Mouse (Mus musculus) cerebellum, adult 18-20 months (tissue): ENCODE results near the gene Gm49337.

Source experiments
- DNase-seq, 2 experiments: peaks; one replicate each; pipeline ENCODE4 v3.0.0; 2021

Gene Gm49337

GRCm38 (mm10) chr4:116173072-116173471, at the start of gene Gm49337, which contains the start of gene 1700042G07Rik:
TSS of gene Gm49337 (plus strand) at chr4:116173384.
TSS of gene 1700042G07Rik (plus strand) at chr4:116173372.
- DNase-seq = peak in 1 of 2 experiments; percentile 41

GRCm38 (mm10) chr4:116123602-116124519, 49.3 kb upstream of the Gm49337 start, which contains the start of the genes Rad54l and Pomgnt1:
TSS of gene Rad54l (minus strand) at chr4:116123690.
TSS of gene Pomgnt1 (plus strand) at chr4:116123840.
- DNase-seq = peak; percentile 74 to 81

GRCm38 (mm10) chr4:116125803-116126386, 47.3 kb upstream of the Gm49337 start:
- DNase-seq = no peak

- DNase-seq = no peak
These were observed 45.2 kb upstream of the Gm49337 start for GRCm38 (mm10) chr4:116127956-116128355.

- DNase-seq = no peak
These were observed 40.1 kb upstream of the Gm49337 start for GRCm38 (mm10) chr4:116133126-116133525.

GRCm38 (mm10) chr4:116134990-116135389, 38.2 kb upstream of the Gm49337 start:
- no peak for DNase-seq

- DNase-seq = no peak
These were observed 35.7 kb upstream of the Gm49337 start for GRCm38 (mm10) chr4:116137421-116137996.

- DNase-seq = no peak
These were observed 32.2 kb upstream of the Gm49337 start for GRCm38 (mm10) chr4:116140801-116141574.

GRCm38 (mm10) chr4:116141736-116142135, 31.4 kb upstream of the Gm49337 start:
- DNase-seq = no peak

GRCm38 (mm10) chr4:116142269-116142668, 30.9 kb upstream of the Gm49337 start:
- DNase-seq = no peak

- peak; percentile 93 to 96 for DNase-seq
These were observed 29.8 kb upstream of the Gm49337 start for GRCm38 (mm10) chr4:116143317-116143811.

- DNase-seq = peak; percentile 82 to 88
These were observed 29.1 kb upstream of the Gm49337 start for GRCm38 (mm10) chr4:116143891-116144717.

- no peak for DNase-seq
These were observed 23.4 kb upstream of the Gm49337 start for GRCm38 (mm10) chr4:116149812-116150155.

- DNase-seq = peak; percentile 73 to 84
These were observed 22.9 kb upstream of the Gm49337 start for GRCm38 (mm10) chr4:116150156-116150861.

- DNase-seq = no peak
These were observed 22.3 kb upstream of the Gm49337 start for GRCm38 (mm10) chr4:116150862-116151221.

GRCm38 (mm10) chr4:116151238-116151637, 21.9 kb upstream of the Gm49337 start, which contains the start of gene Lurap1:
TSS of gene Lurap1 (minus strand) at chr4:116151338.
- no peak for DNase-seq

- no peak for DNase-seq
These were observed 20.5 kb upstream of the Gm49337 start for GRCm38 (mm10) chr4:116152702-116153101.

- no peak for DNase-seq
These were observed 15.3 kb upstream of the Gm49337 start for GRCm38 (mm10) chr4:116157882-116158281.

- peak; percentile 42 to 55 for DNase-seq
These were observed 13.3 kb upstream of the Gm49337 start for GRCm38 (mm10) chr4:116159912-116160311.

- no peak for DNase-seq
These were observed 12.4 kb upstream of the Gm49337 start for GRCm38 (mm10) chr4:116160769-116161168.

GRCm38 (mm10) chr4:116162142-116162541, 11.0 kb upstream of the Gm49337 start:
- no peak for DNase-seq
